Mouse (Mus musculus) limb, embryonic 11.5 days (tissue): ENCODE data around the gene Palm2. TPM values are rescaled to one million over a fixed set of nuclear protein-coding genes. Genes with fewer than 3 reads are reported as not detected.

Source experiments
- ATAC-seq: fragments of 200-750 bp; cut with Nextera tagmentation; 2 replicates; pipeline ENCODE4 v1.8.0; 2017; ENCODE audit warnings: low read depth; ENCODE audit not compliant: insufficient number of reproducible peaks, low FRiP score, low TSS enrichment
- DNase-seq: peaks from one replicate; pipeline ENCODE4 v3.0.0-alpha.2; 2015; ENCODE audit warnings: low spot score
- H3K27ac ChIP-seq: fragments of 300-500 bp; sonication (generic); replicated peaks from 2 replicates; pipeline ENCODE4 v1.5.1; 2014; ENCODE audit warnings: low read depth, mild to moderate bottlenecking, low read length
- H3K27me3 ChIP-seq: fragments of 300-500 bp; sonication (generic); 2 replicates; pipeline ENCODE4 v1.6.1; 2014; ENCODE audit warnings: mild to moderate bottlenecking, low read length, mixed read lengths; ENCODE audit not compliant: control insufficient read depth, insufficient read depth
- H3K36me3 ChIP-seq: fragments of 300-500 bp; sonication (generic); 2 replicates; pipeline ENCODE4 v1.6.1; 2014; ENCODE audit warnings: mild to moderate bottlenecking, low read length, moderate library complexity, mixed read lengths; ENCODE audit not compliant: control insufficient read depth, insufficient read depth
- H3K4me1 ChIP-seq: fragments of 300-500 bp; sonication (generic); 2 replicates; pipeline ENCODE4 v1.6.1; 2014; ENCODE audit warnings: low read length, mixed read lengths; ENCODE audit not compliant: control insufficient read depth, insufficient read depth
- H3K4me2 ChIP-seq: fragments of 300-500 bp; sonication (generic); 2 replicates; pipeline ENCODE4 v1.6.1; 2014; ENCODE audit warnings: low read depth, mild to moderate bottlenecking, moderate library complexity; ENCODE audit not compliant: severe bottlenecking
- H3K4me3 ChIP-seq: fragments of 300-500 bp; sonication (generic); 2 replicates; pipeline ENCODE4 v1.5.1; 2014; ENCODE audit warnings: low read depth, low read length
- H3K9ac ChIP-seq: fragments of 300-500 bp; sonication (generic); 2 replicates; pipeline ENCODE4 v1.6.1; 2014; ENCODE audit warnings: mild to moderate bottlenecking, low read length
- H3K9me3 ChIP-seq: fragments of 300-500 bp; sonication (generic); 2 replicates; pipeline ENCODE4 v1.6.1; 2016; ENCODE audit warnings: low read length; ENCODE audit not compliant: control insufficient read depth
- WGBS: fragments of 180-500 bp; shearing (Covaris S2); extraction: QIAGEN DNeasy Blood & Tissue Kit; methylation state at CpG from one replicate; pipeline ENCODE4 v1.1.7; 2014; 5-methylcytosine and 5-hydroxymethylcytosine counted together
- polyA plus RNA-seq: library from polyadenylated mRNA; unstranded; fragments of >200 nt; fragmentation: Nextera tagmentation; extraction: Ambion mirVana; gene quantifications from 2 replicates; pipeline ENCODE4 v1.2.1, GENCODE M21; 2014

The Palm2 gene
- polyA plus RNA-seq, 1 experiment from 2014 or later, result 4.1 TPM

GRCm38 (mm10) chr4:57515356-57515755 lies 81.3 kb downstream of the Palm2 start:
- Histone ChIP-seq H3K4me1 (0 out of 2 replicates have a peak, but pooled peaks cover 2% of the 10 kb centered on the region), H3K27me3 (no peaks in the 10 kb centered on the region), H3K4me3 (no peak overlapping the region), H3K4me2 (no peak overlapping the region), H3K27ac (no peak overlapping the region), H3K9me3 (no peaks in the 10 kb centered on the region), H3K9ac (no peak overlapping the region), H3K36me3 (no peaks in the 10 kb centered on the region)
- DNase-seq, result no peak
- WGBS, result 67% methylated on average over 2 of the region's 2 CpGs
- ATAC-seq, result no peak

DNA sequence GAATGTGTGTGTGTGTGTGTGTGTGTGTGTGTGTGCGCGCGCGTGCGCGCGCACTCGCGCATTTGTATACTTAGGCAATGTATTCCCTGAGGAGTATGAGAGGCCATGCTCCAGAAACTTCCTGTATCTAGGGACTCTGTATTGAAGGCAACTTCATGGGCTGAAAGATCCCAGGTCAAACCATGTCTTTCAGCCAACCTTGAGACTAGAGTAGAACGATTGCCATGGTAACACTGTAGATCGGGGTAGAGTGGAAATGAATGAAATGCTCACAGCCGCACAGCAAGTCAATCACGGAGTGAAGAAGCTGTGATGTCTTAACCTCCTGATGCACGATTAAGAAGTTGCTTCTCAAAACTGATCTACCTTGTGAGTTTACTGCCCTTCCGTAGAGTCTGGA lies 89.4 kb downstream of the Palm2 start:
- no peaks in the 10 kb centered on the region for H3K4me1 ChIP-seq
- no peaks in the 10 kb centered on the region for H3K9me3 ChIP-seq
- no peak overlapping the region for H3K27ac ChIP-seq
- no peak overlapping the region for H3K4me3 ChIP-seq
- H3K27me3 ChIP-seq, result no peaks in the 10 kb centered on the region
- H3K9ac ChIP-seq, result no peak overlapping the region
- WGBS, result 98% methylated on average over 15 of the region's 15 CpGs
- H3K4me2 ChIP-seq, result no peak overlapping the region
- DNase-seq, result no peak
- no peaks in the 10 kb centered on the region for H3K36me3 ChIP-seq
- no peak for ATAC-seq

DNA sequence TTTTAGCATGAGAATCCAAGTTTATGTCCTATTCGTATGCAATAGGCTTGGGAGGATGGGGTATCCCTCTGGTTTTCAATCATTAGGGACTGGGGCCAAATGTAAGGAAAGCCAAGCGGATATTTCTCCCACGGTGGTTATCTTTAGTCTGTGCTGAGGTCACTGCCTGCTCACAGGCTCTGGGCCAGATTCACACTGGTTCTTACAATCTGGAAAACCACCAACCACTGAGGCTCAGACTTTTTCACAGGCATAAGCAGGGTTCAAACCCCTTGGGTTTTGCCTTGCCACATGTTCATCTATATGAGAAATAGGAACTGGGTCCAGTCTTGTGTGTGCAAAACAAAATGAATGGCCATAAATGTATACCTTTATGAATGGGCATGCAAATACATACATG lies 90.4 kb downstream of the Palm2 start:
- no peaks in the 10 kb centered on the region for H3K9me3 ChIP-seq
- H3K36me3 ChIP-seq, result no peaks in the 10 kb centered on the region
- no peaks in the 10 kb centered on the region for H3K27me3 ChIP-seq
- ATAC-seq, result no peak
- H3K9ac ChIP-seq, result no peak overlapping the region
- no peak overlapping the region for H3K4me2 ChIP-seq
- no peak for DNase-seq
- no peaks in the 10 kb centered on the region for H3K4me1 ChIP-seq
- H3K27ac ChIP-seq, result no peak overlapping the region
- 87% methylated on average over 3 of the region's 3 CpGs for WGBS
- H3K4me3 ChIP-seq, result no peak overlapping the region

DNA sequence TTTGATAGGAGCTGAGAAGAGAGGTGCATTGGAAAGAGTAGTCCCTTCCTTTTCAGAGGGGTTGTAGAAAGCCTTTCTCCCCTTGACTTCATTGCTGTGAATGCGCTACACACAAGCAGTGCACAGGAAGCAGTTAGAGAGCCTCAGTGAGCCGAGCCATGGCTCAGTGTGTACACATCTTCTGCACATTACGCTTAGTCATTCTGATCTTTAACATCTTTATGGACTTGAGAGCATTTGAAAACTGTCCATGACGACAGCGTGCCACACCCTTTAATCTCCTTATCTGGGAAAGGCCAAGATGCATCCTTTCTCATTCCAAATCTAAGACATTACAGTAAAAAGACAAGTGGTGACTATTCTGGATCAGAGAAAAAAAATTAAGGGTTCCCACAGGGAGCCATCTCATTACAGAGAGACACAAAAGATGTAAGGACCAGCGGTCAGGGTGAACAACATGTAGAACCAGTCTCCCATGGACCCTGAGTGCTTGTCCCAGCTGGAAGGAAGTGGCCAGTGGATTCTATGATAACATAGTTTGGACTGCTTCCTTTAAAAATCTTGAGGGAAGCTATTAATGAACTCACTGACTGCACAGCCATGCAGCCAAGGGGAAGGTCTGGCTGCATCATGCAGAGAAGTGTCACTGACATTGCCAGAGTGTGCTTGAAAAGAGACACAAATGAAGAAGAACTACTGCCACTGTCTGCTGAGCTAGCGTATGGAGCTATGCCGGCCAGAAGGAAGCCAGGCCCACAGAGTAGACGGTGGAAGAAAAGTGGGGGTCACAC lies 91.4 kb downstream of the Palm2 start:
- H3K4me1 ChIP-seq, result no peaks in the 10 kb centered on the region
- DNase-seq (no peak), ATAC-seq (no peak)
- 85% methylated on average over 9 of the region's 9 CpGs for WGBS
- no peaks in the 10 kb centered on the region for H3K9me3 ChIP-seq
- H3K4me3 ChIP-seq, result no peak overlapping the region
- no peak overlapping the region for H3K27ac ChIP-seq
- H3K4me2 ChIP-seq, result no peak overlapping the region
- no peak overlapping the region for H3K9ac ChIP-seq
- no peaks in the 10 kb centered on the region for H3K27me3 ChIP-seq
- no peaks in the 10 kb centered on the region for H3K36me3 ChIP-seq

- H3K4me2 ChIP-seq, result no peak overlapping the region
- no peaks in the 10 kb centered on the region for H3K27me3 ChIP-seq
- DNase-seq, result no peak
- no peak overlapping the region for H3K4me3 ChIP-seq
- H3K9me3 ChIP-seq, result no peaks in the 10 kb centered on the region
- ATAC-seq, result no peak
- no peaks in the 10 kb centered on the region for H3K4me1 ChIP-seq
- no peak overlapping the region for H3K27ac ChIP-seq
- no peaks in the 10 kb centered on the region for H3K36me3 ChIP-seq
- H3K9ac ChIP-seq, result no peak overlapping the region
Measured at GRCm38 (mm10) chr4:57528296-57528695, 94.2 kb downstream of the Palm2 start.

- no peaks in the 10 kb centered on the region for H3K27me3 ChIP-seq
- H3K36me3 ChIP-seq, result no peaks in the 10 kb centered on the region
- WGBS, result 89% methylated on average over 6 of the region's 6 CpGs
- H3K27ac ChIP-seq, result no peak overlapping the region
- H3K4me2 ChIP-seq, result no peak overlapping the region
- DNase-seq (no peak), ATAC-seq (no peak)
- no peaks in the 10 kb centered on the region for H3K9me3 ChIP-seq
- H3K4me1 ChIP-seq, result peaks cover 8% of the 10 kb centered on the region; the same call in 1 of the 2 replicates
- no peak overlapping the region for H3K4me3 ChIP-seq
- H3K9ac ChIP-seq, result no peak overlapping the region
Measured at GRCm38 (mm10) chr4:57533686-57534085, 99.6 kb downstream of the Palm2 start.

DNA sequence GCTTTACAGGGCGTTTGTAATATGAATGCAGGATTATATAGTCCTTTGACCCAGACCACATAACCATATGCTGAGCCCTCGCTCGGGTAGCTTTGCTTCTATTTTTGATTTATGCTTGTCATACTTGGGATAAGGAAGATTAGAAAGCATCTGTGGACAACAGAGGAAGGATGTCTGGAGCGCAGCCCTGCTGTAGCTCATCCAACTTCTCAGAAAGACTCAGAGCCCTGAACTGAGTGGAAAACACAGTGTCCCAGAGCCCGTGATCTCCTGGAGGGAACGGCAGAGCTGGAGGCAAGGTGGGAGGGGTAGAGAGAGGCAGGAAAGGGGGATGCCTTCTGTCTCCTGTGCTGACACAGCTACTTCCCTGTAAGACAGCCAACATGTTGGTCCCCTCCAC lies 100.2 kb downstream of the Palm2 start:
- Histone ChIP-seq H3K9ac (no peak overlapping the region), H3K27me3 (no peaks in the 10 kb centered on the region), H3K4me2 (no peak overlapping the region), H3K27ac (no peak overlapping the region), H3K4me3 (no peak overlapping the region), H3K9me3 (no peaks in the 10 kb centered on the region), H3K36me3 (no peaks in the 10 kb centered on the region), H3K4me1 (peaks cover 8% of the 10 kb centered on the region; the same call in 1 of the 2 replicates)
- no peak for DNase-seq
- ATAC-seq, result no peak
- WGBS, result 76% methylated on average over 6 of the region's 6 CpGs

DNA sequence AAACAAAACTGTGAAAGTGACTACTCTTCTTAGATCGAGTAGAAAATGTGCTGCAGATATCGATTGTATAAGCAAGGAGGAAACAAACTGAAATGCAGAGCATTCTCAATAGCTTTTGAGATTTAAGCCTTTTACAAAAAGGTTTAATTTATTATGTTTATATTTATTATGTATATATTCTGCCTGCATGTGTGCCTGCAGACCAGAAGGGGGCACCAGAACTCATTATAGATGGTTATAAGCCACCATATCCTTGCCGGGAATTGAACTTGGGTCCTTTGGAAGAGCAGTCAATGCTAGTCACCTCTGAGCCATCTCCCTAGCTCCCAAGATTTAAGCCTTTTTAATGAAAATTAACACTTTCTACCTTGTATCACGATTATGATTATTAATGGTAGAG lies 101.0 kb downstream of the Palm2 start:
- no peak for ATAC-seq
- Histone ChIP-seq H3K4me2 (no peak overlapping the region), H3K4me3 (no peak overlapping the region), H3K4me1 (peaks cover 8% of the 10 kb centered on the region; the same call in 1 of the 2 replicates), H3K9ac (no peak overlapping the region), H3K9me3 (no peaks in the 10 kb centered on the region), H3K27me3 (no peaks in the 10 kb centered on the region), H3K36me3 (no peaks in the 10 kb centered on the region), H3K27ac (no peak overlapping the region)
- 92% methylated on average over 4 of the region's 4 CpGs for WGBS
- DNase-seq, result no peak
